Mouse (Mus musculus) erythroid progenitor cell, adult 5-6 weeks (primary cell): ENCODE results near the gene Tlcd1. TPM values are rescaled to one million over a fixed set of nuclear protein-coding genes. Genes with fewer than 3 reads are reported as not detected.
"Not testable (repeated sequence)": the region's sequence is repeated elsewhere in the genome, so short reads cannot be mapped to it uniquely, and the experiment has no call there.

Source experiments
- ATAC-seq: replicated peaks from 2 replicates; pipeline ENCODE4 v1.8.0; 2016; ENCODE audit warnings: moderate number of reproducible peaks, mild to moderate bottlenecking, moderate TSS enrichment, inconsistent platforms; ENCODE audit not compliant: poor library complexity, low FRiP score, severe bottlenecking
- total RNA-seq, 2 experiments: library from RNA; stranded (forward) in 1 of 2; stranded (reverse) in 1 of 2; fragments of 150-400 nt in 1 of 2; fragments of 186-747, 209-891 nt in 1 of 2; gene quantifications; 2 replicates each; pipeline versions ENCODE4 v1.2.3 to v1.2.4; 2015 to 2017; ENCODE audit warnings: low replicate concordance in 2 of 2

The Tlcd1 gene
- total RNA-seq, 2 experiments from 2014 or later: 107 to 174 TPM

GRCm38 (mm10) chr11:78174506-78174905, 2.0 kb upstream of the Tlcd1 start:
- no peak for ATAC-seq

GRCm38 (mm10) chr11:78175771-78176401, 625 bp upstream of the Tlcd1 start:
- ATAC-seq: peak; percentile 62

GRCm38 (mm10) chr11:78176905-78177331, 407 bp downstream of the Tlcd1 start:
- peak; percentile 7; the same call in 1 of the 2 replicates for ATAC-seq

- ATAC-seq: peak; percentile 41
Observed at GRCm38 (mm10) chr11:78177437-78177836, 926 bp downstream of the Tlcd1 start.

GRCm38 (mm10) chr11:78177903-78178858, 1.7 kb downstream of the Tlcd1 start:
- peak; percentile 65 for ATAC-seq

- no peak for ATAC-seq
Observed at GRCm38 (mm10) chr11:78178859-78179437, 2.4 kb downstream of the Tlcd1 start.

GRCm38 (mm10) chr11:78179438-78179999, 3.0 kb downstream of the Tlcd1 start:
- ATAC-seq: no peak

- ATAC-seq: no peak
Observed at GRCm38 (mm10) chr11:78180081-78180761, 3.7 kb downstream of the Tlcd1 start.

GRCm38 (mm10) chr11:78181830-78182357, 5.4 kb downstream of the Tlcd1 start:
- no peak for ATAC-seq

- ATAC-seq: no peak
Observed at GRCm38 (mm10) chr11:78182450-78182849, 5.9 kb downstream of the Tlcd1 start.

- peak; percentile 87 for ATAC-seq
Observed at GRCm38 (mm10) chr11:78182961-78183844, 6.7 kb downstream of the Tlcd1 start, which contains the start of gene Rpl23a. Rpl23a (minus strand) TSS chr11:78183584.

GRCm38 (mm10) chr11:78183884-78184514, 7.5 kb downstream of the Tlcd1 start:
- no peak for ATAC-seq

GRCm38 (mm10) chr11:78184702-78185101, 8.2 kb downstream of the Tlcd1 start:
- not testable (repeated sequence) for ATAC-seq

- no peak for ATAC-seq
Observed at GRCm38 (mm10) chr11:78188331-78189233, 12.1 kb downstream of the Tlcd1 start, which contains the start of gene Rab34. Rab34 (plus strand) TSS chr11:78188430.

- no peak for ATAC-seq
Observed at GRCm38 (mm10) chr11:78189234-78190040, 12.9 kb downstream of the Tlcd1 start.

- ATAC-seq: no peak
Observed at GRCm38 (mm10) chr11:78190041-78190440, 13.5 kb downstream of the Tlcd1 start.
